Mouse (Mus musculus) granulocyte monocyte progenitor cell, adult 5-6 weeks (primary cell): ENCODE measurements around the gene Zfp978. TPM values are rescaled to one million over a fixed set of nuclear protein-coding genes. Genes with fewer than 3 reads are reported as not detected.
A peak's percentile ranks its signal among the peaks of the same experiment; 100 is the strongest.
"Not testable (repeated sequence)": the region's sequence is repeated elsewhere in the genome, so short reads cannot be mapped to it uniquely, and the experiment has no call there.

Source experiments
- ATAC-seq: replicated peaks from 2 replicates; pipeline ENCODE4 v1.8.0; 2016; ENCODE audit warnings: mild to moderate bottlenecking, moderate TSS enrichment, inconsistent platforms; ENCODE audit not compliant: poor library complexity, severe bottlenecking
- total RNA-seq, 2 experiments: library from RNA; stranded (forward) in 1 of 2; stranded (reverse) in 1 of 2; fragments of 200-712, 200-1000 nt in 1 of 2; fragments of >200 nt in 1 of 2; fragmentation: Nextera tagmentation in 1 of 2; gene quantifications; 2 replicates each; pipeline ENCODE4 v1.2.3; 2014 to 2017

Zfp978 gene
- total RNA-seq, 2 experiments from 2014 or later = not detected

GRCm38 (mm10) chr4:147349687-147350415 lies 11.3 kb upstream of the Zfp978 start:
- ATAC-seq = not testable (repeated sequence)

GRCm38 (mm10) chr4:147350541-147350940 lies 10.6 kb upstream of the Zfp978 start:
- not testable (repeated sequence) for ATAC-seq

- ATAC-seq = not testable (repeated sequence)
Observed at GRCm38 (mm10) chr4:147351376-147351980, 9.6 kb upstream of the Zfp978 start.

- ATAC-seq = not testable (repeated sequence)
Observed at GRCm38 (mm10) chr4:147353626-147354025, 7.5 kb upstream of the Zfp978 start.

- not testable (repeated sequence) for ATAC-seq
Observed at GRCm38 (mm10) chr4:147356042-147356441, 5.1 kb upstream of the Zfp978 start.

GRCm38 (mm10) chr4:147357195-147357594 lies 3.9 kb upstream of the Zfp978 start:
- ATAC-seq = not testable (repeated sequence)

- not testable (repeated sequence) for ATAC-seq
Observed at GRCm38 (mm10) chr4:147361872-147362271, 769 bp downstream of the Zfp978 start.

- peak; percentile 20 for ATAC-seq
Observed at GRCm38 (mm10) chr4:147369564-147369963, 8.5 kb downstream of the Zfp978 start.

GRCm38 (mm10) chr4:147383199-147383598 lies 22.1 kb downstream of the Zfp978 start:
- ATAC-seq = not testable (repeated sequence)

- not testable (repeated sequence) for ATAC-seq
Observed at GRCm38 (mm10) chr4:147397201-147397600, 36.1 kb downstream of the Zfp978 start.

- not testable (repeated sequence) for ATAC-seq
Observed at GRCm38 (mm10) chr4:147397934-147398682, 37.0 kb downstream of the Zfp978 start.

GRCm38 (mm10) chr4:147398741-147399140 lies 37.6 kb downstream of the Zfp978 start:
- ATAC-seq = not testable (repeated sequence)

GRCm38 (mm10) chr4:147399505-147399904 lies 38.4 kb downstream of the Zfp978 start:
- not testable (repeated sequence) for ATAC-seq

- ATAC-seq = not testable (repeated sequence)
Observed at GRCm38 (mm10) chr4:147400031-147400847, 39.1 kb downstream of the Zfp978 start.

GRCm38 (mm10) chr4:147400848-147401715 lies 40.0 kb downstream of the Zfp978 start:
- not testable (repeated sequence) for ATAC-seq

- ATAC-seq = not testable (repeated sequence)
Observed at GRCm38 (mm10) chr4:147401736-147402506, 40.8 kb downstream of the Zfp978 start.

- not testable (repeated sequence) for ATAC-seq
Observed at GRCm38 (mm10) chr4:147402507-147402890, 41.4 kb downstream of the Zfp978 start.

GRCm38 (mm10) chr4:147403509-147403908 lies 42.4 kb downstream of the Zfp978 start:
- not testable (repeated sequence) for ATAC-seq
